In genomic region chr1:124041559-124041958, GRCm38 (mm10) we compare ENCODE assay signal across 8 mouse cellular contexts. TPM values are rescaled to one million over a fixed set of nuclear protein-coding genes. Genes with fewer than 3 reads are reported as not detected.
DNase-seq lines count a peak whose midpoint lies in the region; TF ChIP-seq lines count a peak whose summit lies in the region.

No protein-coding gene starts in this region.

- intact Hi-C loops in left cerebral cortex, postnatal 14 days (cut with DNase I): loop anchor here (5.0 to 10.0 kb wide), 3 partner anchors 69 to 697 kb away; no protein-coding TSS in a partner anchor
- intact Hi-C loops in left cerebral cortex, postnatal 25 days (cut with DNase I): loop anchor here (5.0 kb wide), 2 partner anchors 69 to 139 kb away; no protein-coding TSS in a partner anchor

- peak; percentile 69; the same call in 1 of the 2 replicates for TF ChIP-seq CTCF in brain, embryonic 14.5 days (IDR thresholded peaks at IDR 0.05; ENCODE audit: borderline replicate concordance, extremely low read depth, insufficient read depth, insufficient read length)

- DNase-seq in adrenal gland, adult 2 months: peak; percentile 19
- no peak for DNase-seq in adrenal gland, postnatal 4 days (ENCODE audit: low spot score in 2 of 2)
- DNase-seq in left cerebral cortex, postnatal 14 days (ENCODE audit: low spot score in 2 of 2): peak; percentile 52 to 72
- no peak for DNase-seq in left cerebral cortex, adult 11 months (ENCODE audit: low spot score)
- peak; percentile 78 for DNase-seq in brain, embryonic 14.5 days (ENCODE audit: low read depth)
- DNase-seq in left cerebral cortex, postnatal 25 days (ENCODE audit: low spot score in 2 of 2): peak; percentile 52 to 61
- no peak for DNase-seq in B cell, adult 2 months
- no peak for DNase-seq in heart, adult 18-20 months

- TF ChIP-seq POLR2A in brain, embryonic 14.5 days (IDR thresholded peaks at IDR 0.05; ENCODE audit: borderline replicate concordance, extremely low read depth, insufficient read depth, insufficient read length, poor library complexity, severe bottlenecking): no peak

RNA-seq across cellular contexts. Expression of gene Dpp10, which starts 3.8 kb away (rescaled TPM):
- 1 to 10 TPM in 1 of 2 experiments, under 1 TPM in 1; 0.35 to 1.2 TPM for total RNA-seq in adrenal gland, adult 2 months (2021)
- polyA plus RNA-seq in adrenal gland, adult 2 months (2012; rRNA removed): not detected in 2 replicates
- total RNA-seq in adrenal gland, postnatal 4 days (2021): 1 to 10 TPM; 1.5 to 1.6 TPM
- 100 to 1,000 TPM; 116 to 123 TPM for total RNA-seq in left cerebral cortex, postnatal 14 days (2021)
- polyA plus RNA-seq in brain, embryonic 14.5 days (2012; rRNA removed): 9.5 and 19.5 TPM in 2 replicates
- 100 to 1,000 TPM; 133 to 143 TPM for total RNA-seq in left cerebral cortex, postnatal 25 days (2021)
- not detected for total RNA-seq in heart, adult 18-20 months (2021)

Comparison
In these comparisons a context has a peak if more than half of its experiments do, and no peak if none do; other contexts are left out.
1. DNase-seq: peak in adrenal gland, adult 2 months (single experiment), left cerebral cortex, postnatal 14 days (2 of 2), brain, embryonic 14.5 days (single experiment) and left cerebral cortex, postnatal 25 days (2 of 2); none in adrenal gland, postnatal 4 days (0 of 2), left cerebral cortex, adult 11 months (single experiment), B cell, adult 2 months (0 of 2) and heart, adult 18-20 months (0 of 2).
2. RNA of gene Dpp10, which starts 3.8 kb away (total RNA-seq): 133 to 143 TPM in left cerebral cortex, postnatal 25 days and 116 to 123 TPM in left cerebral cortex, postnatal 14 days; 1.5 to 1.6 TPM in adrenal gland, postnatal 4 days, 0.35 to 1.2 TPM in adrenal gland, adult 2 months and not detected in heart, adult 18-20 months; every median in the first group is over 10 times any median in the second.